Mouse (Mus musculus) MEL-GATA-1-ER (cell line): ENCODE measurements around the gene Cnpy3.
"Not testable (repeated sequence)": the region's sequence is repeated elsewhere in the genome, so short reads cannot be mapped to it uniquely, and the experiment has no call there.

Experiments used
- DNase-seq: peaks from one replicate; pipeline ENCODE4 v3.0.0-alpha.2; 2012; ENCODE audit warnings: low read depth; ENCODE audit errors: extremely low read depth

Cnpy3 gene

DNA sequence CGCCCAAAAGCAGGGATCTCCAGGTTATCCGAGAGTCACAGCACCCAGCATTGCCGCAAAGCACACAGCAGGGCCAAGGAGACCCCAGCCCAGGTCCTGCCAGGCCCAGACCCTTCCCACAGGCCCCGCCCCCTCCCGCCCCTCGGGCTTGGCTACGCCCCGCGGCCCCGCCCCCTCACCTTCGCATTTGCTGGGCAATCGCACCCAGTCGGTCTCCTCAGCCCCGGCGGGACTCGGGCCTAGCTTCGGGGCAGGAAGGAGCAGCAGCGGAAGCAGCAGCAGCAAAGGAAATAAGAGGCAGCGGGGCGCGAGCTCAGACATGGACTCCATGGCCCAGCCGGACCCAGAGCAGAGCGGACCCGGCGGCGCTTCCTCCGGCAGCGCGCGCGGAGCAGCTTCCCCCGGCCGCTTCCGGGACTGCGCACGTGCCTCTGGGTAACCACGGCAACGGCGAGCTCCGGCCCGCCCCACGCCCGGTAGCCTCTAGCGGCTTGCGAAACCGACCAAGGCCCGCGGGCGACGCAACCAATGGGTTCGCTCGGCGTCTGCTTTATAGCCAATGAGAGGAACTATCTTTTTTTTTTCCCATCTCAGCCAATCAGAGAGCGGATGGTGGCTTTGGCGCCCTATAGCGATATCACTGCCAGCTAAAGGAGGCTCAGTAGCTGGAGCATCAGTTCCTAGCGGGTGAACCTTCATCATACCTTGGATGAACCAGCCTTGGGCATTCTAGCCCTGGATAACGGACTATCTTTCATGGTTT lies at the start of gene Cnpy3:
Gene Cnpy3, minus strand, starts transcription at position 421 of the 763 bp plus-strand sequence.
- peak; percentile 98 for DNase-seq

GRCm38 (mm10) chr17:46801761-46802160 lies 49.7 kb upstream of the Cnpy3 start:
- no peak for DNase-seq

DNA sequence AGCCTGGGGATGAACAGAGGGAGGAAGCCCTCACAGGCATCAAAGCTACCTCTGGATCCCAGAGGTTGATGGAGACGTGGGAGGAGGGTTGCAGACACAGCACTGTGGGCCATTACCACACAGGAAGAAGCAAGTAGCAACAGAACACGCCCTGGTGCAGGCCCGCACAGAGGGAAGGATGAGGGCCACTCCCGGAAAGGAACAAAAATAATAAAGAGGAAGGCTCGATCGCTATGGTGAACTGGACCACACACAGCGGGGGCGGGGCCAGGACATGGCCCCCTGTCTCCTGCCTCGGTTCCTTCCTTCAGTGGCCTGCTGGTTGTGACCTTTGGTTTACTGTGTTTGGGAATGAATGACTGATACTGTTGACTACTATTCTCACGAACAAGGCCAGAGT lies 47.7 kb upstream of the Cnpy3 start:
- no peak for DNase-seq

DNA sequence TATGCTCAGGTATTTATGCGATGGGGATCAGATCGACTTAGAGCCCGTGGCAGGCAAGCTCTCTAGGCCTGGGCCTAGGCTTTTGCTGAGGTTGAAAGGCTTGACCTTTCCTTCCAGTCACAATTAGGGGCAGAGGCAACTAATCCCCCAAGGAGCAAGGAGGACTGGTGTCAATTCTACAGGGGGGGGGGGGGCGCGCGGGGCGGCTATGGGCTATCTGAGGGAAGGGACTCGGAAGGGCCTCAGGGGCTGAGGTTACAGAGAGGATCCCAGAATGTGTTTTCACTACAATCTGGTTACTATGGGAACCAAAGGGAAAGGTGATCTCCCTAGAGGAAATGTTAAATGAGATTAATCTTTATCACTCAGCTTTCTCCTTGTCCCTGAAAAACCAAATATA lies 45.4 kb upstream of the Cnpy3 start:
- DNase-seq, result no peak

DNA sequence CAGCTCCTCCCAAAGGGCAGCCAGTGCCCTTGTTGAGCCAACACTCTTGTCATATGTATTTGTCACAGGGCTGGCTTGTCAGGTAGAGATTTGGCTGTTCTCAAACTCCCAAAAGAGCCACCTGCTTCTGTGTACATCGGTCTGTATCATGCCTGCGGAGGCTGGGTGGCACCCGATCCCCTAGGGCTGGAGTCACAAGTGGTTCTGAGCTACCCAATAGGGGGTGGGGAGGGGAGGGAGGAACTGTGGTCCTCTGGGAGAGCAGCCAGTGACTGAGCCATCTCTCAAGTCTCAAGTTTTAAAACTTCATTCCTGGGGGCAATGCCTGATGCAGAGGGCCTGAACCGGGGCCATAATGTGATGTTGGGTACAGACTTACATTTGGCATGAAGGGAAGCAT lies 44.7 kb upstream of the Cnpy3 start:
- DNase-seq, result no peak

DNA sequence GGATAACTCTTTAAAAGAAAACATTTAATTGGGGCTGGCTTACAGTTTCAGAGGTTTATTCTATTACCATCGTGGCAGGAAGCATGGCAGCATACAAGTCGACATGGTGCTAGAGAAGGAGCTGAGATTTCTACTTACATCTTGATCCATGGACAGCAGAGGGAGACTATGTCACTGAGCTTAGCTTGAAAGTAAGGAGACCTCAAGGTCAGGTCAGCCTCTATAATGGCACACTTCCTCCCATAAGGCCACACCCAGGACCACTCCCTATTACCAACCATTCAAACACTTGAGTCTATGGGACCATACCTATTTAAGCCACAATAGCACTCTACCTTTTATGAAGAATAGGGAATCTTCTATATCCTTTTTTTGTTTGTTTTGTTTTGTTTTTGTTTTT lies 40.9 kb upstream of the Cnpy3 start:
- no peak for DNase-seq

DNA sequence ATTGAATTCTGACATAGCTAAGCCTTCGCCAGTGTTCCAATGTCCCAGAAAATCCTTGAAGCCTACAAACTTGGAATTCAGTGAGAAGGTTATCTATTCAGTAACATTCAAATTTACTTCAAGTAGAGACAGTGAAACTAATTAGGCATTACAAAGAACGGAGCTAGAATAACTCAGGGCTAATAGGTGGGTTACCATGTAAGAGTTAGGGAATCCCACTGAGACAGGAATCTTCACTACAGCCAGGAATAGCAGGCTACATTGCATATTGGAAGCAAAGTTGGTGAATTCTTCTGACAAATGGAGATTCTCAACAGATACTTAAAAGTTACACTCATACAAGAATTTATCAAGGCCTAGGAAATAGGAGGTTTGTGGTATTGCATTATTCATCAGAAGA lies 36.0 kb upstream of the Cnpy3 start:
- DNase-seq, result not testable (repeated sequence)

GRCm38 (mm10) chr17:46786952-46787351 lies 34.9 kb upstream of the Cnpy3 start:
- DNase-seq, result no peak

DNA sequence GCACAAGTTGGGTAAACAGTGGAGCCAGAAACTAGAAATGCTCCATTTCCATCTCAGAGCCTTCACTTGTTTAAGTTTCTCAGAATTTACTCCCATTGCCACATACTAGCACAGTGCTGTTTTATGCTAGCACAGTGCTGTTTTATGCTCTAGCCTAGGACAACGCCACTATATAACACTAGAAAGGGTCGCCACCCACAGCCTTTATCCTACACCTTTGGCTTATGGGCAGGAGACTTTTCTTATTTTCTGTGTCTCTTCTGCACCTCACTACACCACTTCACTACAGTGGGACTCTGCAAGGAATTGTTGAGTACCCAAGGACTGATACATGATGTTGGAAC lies 31.2 kb upstream of the Cnpy3 start:
- DNase-seq, result no peak

GRCm38 (mm10) chr17:46782341-46783221 lies 30.6 kb upstream of the Cnpy3 start, which contains the start of gene Rpl7l1:
Gene Rpl7l1 (minus strand): TSS chr17:46782672.
- DNase-seq, result peak; percentile 92

DNA sequence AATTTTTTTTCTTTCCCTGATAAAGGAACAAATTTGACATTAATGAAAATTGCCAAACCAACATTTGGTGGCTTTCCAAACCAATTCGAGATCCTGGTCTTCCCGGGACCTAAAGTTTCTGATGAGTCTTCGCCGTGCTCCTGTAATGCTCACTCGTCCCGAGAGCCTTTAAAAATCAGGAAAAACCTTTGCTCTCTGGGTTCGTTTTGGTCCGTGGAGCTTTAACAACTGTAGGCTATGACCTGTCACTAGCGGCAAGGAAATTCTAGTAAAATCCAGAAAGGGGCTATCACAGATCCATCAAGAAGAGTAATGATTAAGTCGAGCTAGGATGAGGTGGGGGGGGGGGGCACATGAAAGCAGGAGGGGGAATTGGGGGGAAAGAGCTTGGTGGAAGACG lies 29.9 kb upstream of the Cnpy3 start:
- DNase-seq, result no peak

- no peak for DNase-seq
Observed at GRCm38 (mm10) chr17:46776087-46776486, 24.1 kb upstream of the Cnpy3 start.

GRCm38 (mm10) chr17:46775070-46775469 lies 23.1 kb upstream of the Cnpy3 start:
- no peak for DNase-seq

- no peak for DNase-seq
Observed at GRCm38 (mm10) chr17:46774131-46774472, 22.1 kb upstream of the Cnpy3 start.

- no peak for DNase-seq
Observed at GRCm38 (mm10) chr17:46773278-46774130, 21.5 kb upstream of the Cnpy3 start.

- DNase-seq, result peak; percentile 85
Observed at GRCm38 (mm10) chr17:46772404-46773277, 20.6 kb upstream of the Cnpy3 start, which contains the start of gene 2310039H08Rik. Gene 2310039H08Rik (plus strand): TSS chr17:46772635.

DNA sequence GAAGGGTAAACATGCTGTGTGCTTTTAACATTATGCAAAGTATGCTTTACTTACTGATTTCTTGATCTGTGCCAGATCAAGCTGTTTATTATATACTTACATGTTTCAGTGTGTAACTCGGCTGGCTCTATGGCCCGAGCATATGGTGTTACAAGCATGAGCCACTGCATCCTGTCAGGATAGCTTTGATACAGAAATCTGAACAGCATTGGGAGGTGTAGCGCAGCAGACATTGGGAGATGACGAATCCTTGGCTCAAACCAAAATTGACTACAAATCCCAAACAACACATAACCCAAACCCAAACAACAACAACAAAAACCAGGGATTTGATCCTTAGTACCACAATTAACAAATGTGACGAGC lies 20.0 kb upstream of the Cnpy3 start:
- DNase-seq, result no peak

GRCm38 (mm10) chr17:46771616-46772015 lies 19.6 kb upstream of the Cnpy3 start:
- no peak for DNase-seq

- DNase-seq, result no peak
Observed at GRCm38 (mm10) chr17:46771025-46771424, 19.0 kb upstream of the Cnpy3 start.

DNA sequence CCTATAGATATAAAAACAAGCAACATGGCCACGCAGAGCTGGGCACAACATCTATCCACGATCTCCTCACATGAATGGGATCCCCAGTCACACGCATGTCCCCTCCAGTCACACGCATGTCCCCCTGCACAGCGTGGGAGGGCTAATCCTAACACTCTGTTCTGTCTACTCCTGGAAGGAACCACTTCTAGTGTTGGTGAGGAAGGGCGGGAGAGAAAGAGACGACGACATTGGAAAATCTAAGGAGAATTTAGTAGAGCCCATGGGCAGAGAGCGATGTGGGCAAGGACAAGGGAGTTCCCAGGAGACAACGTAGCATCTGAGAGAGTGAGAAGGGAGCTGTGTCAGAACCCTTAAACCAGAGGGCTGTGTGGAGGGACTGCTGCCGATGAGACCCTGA lies 18.5 kb upstream of the Cnpy3 start:
- no peak for DNase-seq

DNA sequence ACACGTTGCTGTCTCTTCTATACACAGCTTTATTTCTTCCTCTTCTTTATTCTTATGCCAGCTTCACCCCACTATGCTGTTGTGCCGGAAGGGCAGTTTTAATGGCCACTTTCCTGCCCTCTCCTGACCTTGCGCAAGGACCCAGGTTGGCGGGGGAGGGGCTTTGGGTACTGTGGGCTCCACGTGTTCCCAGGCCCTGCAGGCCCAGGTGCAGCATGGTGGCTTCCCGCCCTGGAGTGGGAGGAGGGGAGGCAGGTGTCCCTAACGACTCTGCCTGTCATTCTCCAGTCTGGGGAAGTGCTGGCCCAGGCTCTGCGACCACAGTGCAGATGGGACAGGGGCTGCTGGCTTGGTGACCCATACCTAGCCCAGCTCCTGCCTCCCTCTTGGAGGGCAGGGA lies 15.9 kb upstream of the Cnpy3 start:
- no peak for DNase-seq
